Mouse (Mus musculus) Muller cell, postnatal 12 days (primary cell): ENCODE data around the gene Adamts3.

Source experiments
- DNase-seq: peaks from one replicate; pipeline ENCODE4 v3.0.0-alpha.2; 2015; ENCODE audit errors: inconsistent ontology term

Adamts3 gene

GRCm38 (mm10) chr5:89711116-89711859, 171.8 kb downstream of the Adamts3 start:
- DNase-seq, result peak; percentile 58

GRCm38 (mm10) chr5:89709459-89709858, 173.7 kb downstream of the Adamts3 start:
- DNase-seq, result no peak

GRCm38 (mm10) chr5:89704264-89704663, 178.9 kb downstream of the Adamts3 start:
- peak; percentile 66 for DNase-seq

GRCm38 (mm10) chr5:89701241-89702007, 181.7 kb downstream of the Adamts3 start:
- peak; percentile 85 for DNase-seq

GRCm38 (mm10) chr5:89687826-89688225, 195.3 kb downstream of the Adamts3 start:
- no peak for DNase-seq

GRCm38 (mm10) chr5:89679871-89680536, 203.1 kb downstream of the Adamts3 start:
- DNase-seq, result peak; percentile 53

GRCm38 (mm10) chr5:89678148-89678547, 205.0 kb downstream of the Adamts3 start:
- no peak for DNase-seq

- no peak for DNase-seq
Measured at GRCm38 (mm10) chr5:89674066-89674848, 208.9 kb downstream of the Adamts3 start.

GRCm38 (mm10) chr5:89672950-89673349, 210.2 kb downstream of the Adamts3 start:
- no peak for DNase-seq

- no peak for DNase-seq
Measured at GRCm38 (mm10) chr5:89654327-89654726, 228.8 kb downstream of the Adamts3 start.

- DNase-seq, result no peak
Measured at GRCm38 (mm10) chr5:89653862-89654261, 229.3 kb downstream of the Adamts3 start.

- no peak for DNase-seq
Measured at GRCm38 (mm10) chr5:89646940-89647339, 236.2 kb downstream of the Adamts3 start.

GRCm38 (mm10) chr5:89635434-89635833, 247.7 kb downstream of the Adamts3 start:
- peak; percentile 83 for DNase-seq

GRCm38 (mm10) chr5:89631599-89631998, 251.5 kb downstream of the Adamts3 start:
- DNase-seq, result no peak
